Mouse (Mus musculus): Measurements from ENCODE around the gene Rnft1. TPM values are rescaled to one million over a fixed set of nuclear protein-coding genes. Genes with fewer than 3 reads are reported as not detected.
A peak's percentile ranks its signal among the peaks of the same experiment; 100 is the strongest.
"Not testable (repeated sequence)": the region's sequence is repeated elsewhere in the genome, so short reads cannot be mapped to it uniquely, and the experiment has no call there.

Gene Rnft1
- total and polyA plus RNA-seq, 2 experiments from 2014 or later, result 5.7 to 16.3 TPM

- Histone ChIP-seq H3K4me3 (ENCODE audit: low read length) (no peak overlapping the region), H3K27me3 (ENCODE audit: insufficient read depth, low read length) (no peaks in the 10 kb centered on the region), H3K9me3 (ENCODE audit: low read length) (no peaks in the 10 kb centered on the region), H3K4me1 (ENCODE audit: insufficient read depth, low read length) (no peaks in the 10 kb centered on the region), H3K36me3 (ENCODE audit: insufficient read depth, low read length) (no peaks in the 10 kb centered on the region), H3K27ac (no peak overlapping the region), H3K4me2 (ENCODE audit: low read depth, low read length) (no peak overlapping the region), H3K9ac (replicated peaks; ENCODE audit: low read length) (no peak overlapping the region)
- ATAC-seq (no peak), DNase-seq (ENCODE audit: low spot score) (no peak)
- TF ChIP-seq CTCF (IDR thresholded peaks at IDR 0.05; ENCODE audit: low read depth), result no peak
These were observed 21.9 kb upstream of the Rnft1 start for GRCm38 (mm10) chr11:86462579-86462978.

DNA sequence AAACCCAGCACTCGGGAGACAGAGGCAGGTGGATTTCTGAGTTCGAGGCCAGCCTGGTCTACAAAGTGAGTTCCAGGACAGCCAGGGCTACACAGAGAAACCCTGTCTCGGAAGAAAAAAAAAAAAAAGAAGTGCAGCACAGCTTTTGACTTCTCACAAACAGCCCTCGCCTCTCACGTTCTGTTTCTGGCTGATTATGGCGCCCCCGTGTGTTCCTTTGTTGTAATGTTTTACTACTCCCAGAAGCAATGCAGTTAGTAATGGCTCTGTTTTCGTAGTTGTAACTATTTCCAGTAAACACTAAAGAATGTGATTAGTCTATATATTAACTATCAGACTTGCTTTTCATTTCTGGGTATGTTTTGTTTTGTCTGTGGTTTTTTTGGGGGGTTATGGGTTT, 20.2 kb upstream of the Rnft1 start:
- 19% methylated on average over 8 of the region's 8 CpGs for WGBS
- peak; percentile 88 for DNase-seq (ENCODE audit: low spot score)
- peak; percentile 55; the same call in 1 of the 2 replicates for ATAC-seq
- H3K27me3 ChIP-seq (ENCODE audit: insufficient read depth, low read length); H3K36me3 ChIP-seq (ENCODE audit: insufficient read depth, low read length); H3K27ac ChIP-seq; H3K4me1 ChIP-seq (ENCODE audit: insufficient read depth, low read length); H3K9ac ChIP-seq (replicated peaks; ENCODE audit: low read length); H3K9me3 ChIP-seq (ENCODE audit: low read length); H3K4me2 ChIP-seq (ENCODE audit: low read depth, low read length); H3K4me3 ChIP-seq (ENCODE audit: low read length): not testable (repeated sequence)
- peak; percentile 81 for TF ChIP-seq CTCF (IDR thresholded peaks at IDR 0.05; ENCODE audit: low read depth)

GRCm38 (mm10) chr11:86468345-86468744, 16.1 kb upstream of the Rnft1 start:
- Histone ChIP-seq H3K27ac (peak overlapping the region; percentile 52), H3K4me1 (ENCODE audit: insufficient read depth, low read length) (no peaks in the 10 kb centered on the region), H3K9ac (replicated peaks; ENCODE audit: low read length) (no peak overlapping the region), H3K4me3 (ENCODE audit: low read length) (no peak overlapping the region), H3K27me3 (ENCODE audit: insufficient read depth, low read length) (no peaks in the 10 kb centered on the region), H3K36me3 (ENCODE audit: insufficient read depth, low read length) (no peaks in the 10 kb centered on the region), H3K4me2 (ENCODE audit: low read depth, low read length) (no peak overlapping the region), H3K9me3 (ENCODE audit: low read length) (no peaks in the 10 kb centered on the region)
- peak; percentile 79 for DNase-seq (ENCODE audit: low spot score)
- 64% methylated on average over 8 of the region's 8 CpGs for WGBS
- no peak for TF ChIP-seq CTCF (IDR thresholded peaks at IDR 0.05; ENCODE audit: low read depth)
- peak; percentile 60; the same call in 1 of the 2 replicates for ATAC-seq

DNA sequence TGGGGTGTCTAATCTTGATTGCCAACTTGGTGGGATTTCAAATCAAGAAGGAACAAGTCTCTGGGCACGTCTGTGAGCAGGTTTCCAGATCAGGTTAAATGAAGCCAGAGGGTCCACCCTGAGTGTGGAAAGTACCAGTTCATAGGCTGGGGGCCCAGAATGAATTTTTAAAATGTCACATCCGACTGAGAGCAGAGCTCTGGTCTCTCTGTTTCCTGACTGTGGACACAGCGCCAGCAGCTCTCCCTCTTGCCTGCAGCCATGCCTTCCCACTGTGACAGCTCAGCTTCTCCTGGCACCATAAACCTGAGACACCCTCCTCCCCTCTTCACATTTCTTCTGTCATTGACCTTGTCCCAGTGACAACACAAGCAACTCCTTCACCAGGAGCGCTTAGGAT, 15.5 kb upstream of the Rnft1 start:
- DNase-seq (ENCODE audit: low spot score), result no peak
- Histone ChIP-seq H3K27me3 (ENCODE audit: insufficient read depth, low read length) (no peaks in the 10 kb centered on the region), H3K9me3 (ENCODE audit: low read length) (no peaks in the 10 kb centered on the region), H3K27ac (peak overlapping the region; percentile 52), H3K4me3 (ENCODE audit: low read length) (no peak overlapping the region), H3K4me2 (ENCODE audit: low read depth, low read length) (no peak overlapping the region), H3K36me3 (ENCODE audit: insufficient read depth, low read length) (no peaks in the 10 kb centered on the region), H3K4me1 (ENCODE audit: insufficient read depth, low read length) (no peaks in the 10 kb centered on the region), H3K9ac (replicated peaks; ENCODE audit: low read length) (no peak overlapping the region)
- no peak for TF ChIP-seq CTCF (IDR thresholded peaks at IDR 0.05; ENCODE audit: low read depth)
- 66% methylated on average over 4 of the region's 4 CpGs for WGBS
- no peak for ATAC-seq

DNA sequence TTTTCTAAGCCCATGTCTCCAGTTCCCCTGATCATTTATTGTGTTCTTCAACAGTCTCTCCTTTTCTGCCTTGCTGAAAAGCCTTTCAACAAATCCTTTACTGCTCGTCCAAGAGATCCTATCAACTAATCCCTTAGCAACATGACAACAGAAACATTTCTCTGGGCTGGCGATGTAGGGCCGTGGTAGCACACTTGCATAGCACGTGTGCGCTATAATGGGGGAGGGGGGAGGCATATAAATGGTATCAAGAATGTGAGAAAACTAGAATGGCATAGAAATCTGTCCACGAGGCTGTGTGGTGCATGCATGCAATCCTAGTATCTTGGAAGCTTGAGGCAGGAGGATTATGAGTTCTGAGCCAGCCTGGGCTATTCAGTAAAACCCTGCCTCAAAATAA, 12.7 kb upstream of the Rnft1 start:
- Histone ChIP-seq H3K9me3 (ENCODE audit: low read length) (no peaks in the 10 kb centered on the region), H3K4me2 (ENCODE audit: low read depth, low read length) (no peak overlapping the region), H3K4me1 (ENCODE audit: insufficient read depth, low read length) (no peaks in the 10 kb centered on the region), H3K27me3 (ENCODE audit: insufficient read depth, low read length) (no peaks in the 10 kb centered on the region), H3K36me3 (ENCODE audit: insufficient read depth, low read length) (no peaks in the 10 kb centered on the region), H3K27ac (no peak overlapping the region), H3K4me3 (ENCODE audit: low read length) (no peak overlapping the region), H3K9ac (replicated peaks; ENCODE audit: low read length) (no peak overlapping the region)
- DNase-seq (ENCODE audit: low spot score) (peak; percentile 5), ATAC-seq (no peak)
- TF ChIP-seq CTCF (IDR thresholded peaks at IDR 0.05; ENCODE audit: low read depth), result no peak
- WGBS, result 48% methylated on average over 6 of the region's 6 CpGs

DNA sequence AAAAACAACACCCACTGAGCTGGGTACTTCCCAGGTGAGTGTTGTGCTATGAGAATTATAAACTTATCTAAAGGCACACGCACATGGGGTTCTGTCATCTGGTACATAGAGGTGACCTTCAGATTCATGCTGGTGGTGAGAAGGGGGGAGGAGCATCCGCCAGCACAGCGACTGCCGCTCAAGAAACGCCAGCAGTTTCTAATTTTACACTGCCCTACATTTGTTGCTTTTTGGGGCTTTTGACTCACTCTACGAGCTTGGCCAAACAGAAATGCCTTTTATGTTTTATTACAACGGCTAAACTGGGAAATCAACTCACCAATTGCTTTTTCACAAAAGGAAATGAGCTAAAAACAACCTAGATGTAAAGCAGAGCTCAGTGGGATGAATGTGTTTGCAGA, 11.7 kb upstream of the Rnft1 start:
- peak; percentile 55 for DNase-seq (ENCODE audit: low spot score)
- Histone ChIP-seq H3K4me1 (ENCODE audit: insufficient read depth, low read length) (no peaks in the 10 kb centered on the region), H3K36me3 (ENCODE audit: insufficient read depth, low read length) (no peaks in the 10 kb centered on the region), H3K9me3 (ENCODE audit: low read length) (no peaks in the 10 kb centered on the region), H3K27me3 (ENCODE audit: insufficient read depth, low read length) (no peaks in the 10 kb centered on the region), H3K27ac (peak overlapping the region; percentile 79), H3K9ac (replicated peaks; ENCODE audit: low read length) (peak overlapping the region; percentile 37; the same call in 1 of the 2 replicates), H3K4me3 (ENCODE audit: low read length) (no peak overlapping the region), H3K4me2 (ENCODE audit: low read depth, low read length) (peak overlapping the region; percentile 45)
- ATAC-seq, result 0 out of 2 replicates have a peak, but pooled peaks have one; percentile 40
- TF ChIP-seq CTCF (IDR thresholded peaks at IDR 0.05; ENCODE audit: low read depth), result no peak
- 22% methylated on average over 7 of the region's 7 CpGs for WGBS

- Histone ChIP-seq H3K9ac (replicated peaks; ENCODE audit: low read length) (no peak overlapping the region), H3K9me3 (ENCODE audit: low read length) (no peaks in the 10 kb centered on the region), H3K36me3 (ENCODE audit: insufficient read depth, low read length) (no peaks in the 10 kb centered on the region), H3K4me3 (ENCODE audit: low read length) (no peak overlapping the region), H3K27ac (peak overlapping the region; percentile 79; the same call in 1 of the 2 replicates), H3K4me2 (ENCODE audit: low read depth, low read length) (peak overlapping the region; percentile 45), H3K27me3 (ENCODE audit: insufficient read depth, low read length) (no peaks in the 10 kb centered on the region), H3K4me1 (ENCODE audit: insufficient read depth, low read length) (no peaks in the 10 kb centered on the region)
- 65% methylated on average over 3 of the region's 3 CpGs for WGBS
- ATAC-seq (no peak), DNase-seq (ENCODE audit: low spot score) (no peak)
- TF ChIP-seq CTCF (IDR thresholded peaks at IDR 0.05; ENCODE audit: low read depth), result no peak
These were observed 10.9 kb upstream of the Rnft1 start for GRCm38 (mm10) chr11:86473576-86473975.

Measured in hindbrain, postnatal 0 days (tissue).